Mouse (Mus musculus) liver, postnatal 0 days (tissue): Measurements from ENCODE around the gene Nr4a3.

ENCODE experiments used
- CTCF ChIP-seq: sonication (generic); IDR thresholded peaks from 2 replicates; pipeline ENCODE4 v1.5.1; 2016; ENCODE audit warnings: antibody characterized with exemption, low read depth
- EP300 ChIP-seq: IDR thresholded peaks from 2 replicates; pipeline ENCODE4 v1.6.1; 2016; ENCODE audit warnings: antibody characterized with exemption, low read depth, mild to moderate bottlenecking

DNA sequence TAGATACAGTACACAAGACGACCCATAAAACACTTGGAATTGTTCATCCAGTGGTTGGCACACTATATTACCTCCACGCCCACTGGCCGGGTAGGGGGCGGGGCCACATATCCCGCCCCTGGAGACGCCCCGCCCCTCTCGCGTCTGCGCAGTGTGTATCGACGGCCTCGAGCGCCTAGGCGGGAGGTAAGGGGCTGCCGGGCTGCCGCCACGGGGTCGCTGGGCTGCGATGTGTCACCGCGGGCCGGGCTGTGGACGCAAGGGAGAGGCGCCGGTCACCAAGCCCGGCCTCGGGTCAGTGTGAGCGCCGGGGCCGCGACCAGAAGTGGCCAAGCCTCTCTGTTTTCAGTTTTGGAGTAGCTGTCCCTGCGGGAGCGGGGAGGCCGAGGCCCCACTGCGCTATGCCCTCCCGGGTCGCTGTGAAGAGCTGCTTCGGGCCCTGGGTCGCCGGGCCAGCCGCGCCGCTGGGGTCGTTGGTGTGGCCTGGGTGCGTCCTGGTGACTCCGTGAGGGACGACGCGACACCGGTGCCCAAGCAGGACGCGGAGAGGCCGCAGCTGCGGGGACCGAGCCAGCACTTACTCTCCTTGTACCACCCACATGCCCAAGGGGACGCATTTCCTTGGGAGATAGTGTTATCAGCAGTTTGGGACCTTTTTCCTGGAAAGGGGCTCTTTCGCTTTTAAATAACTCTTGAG, 80.0 kb downstream of the Nr4a3 start, which contains the start of gene Stx17:
- TF ChIP-seq CTCF (no peak), EP300 (no peak)
